Mouse (Mus musculus) thymus, adult 2 months (tissue): ENCODE data around the gene Iqcj. TPM values are rescaled to one million over a fixed set of nuclear protein-coding genes. Genes with fewer than 3 reads are reported as not detected.

Source experiments
- DNase-seq: peaks from one replicate; pipeline ENCODE4 v3.0.0; 2021
- H3K27ac ChIP-seq: fragments of 200-500 bp; 2 replicates; pipeline ENCODE4 v1.5.1; 2012; ENCODE audit warnings: low read length, control low read depth; ENCODE audit not compliant: control insufficient read depth, insufficient read depth
- H3K27me3 ChIP-seq: fragments of 200-500 bp; 2 replicates; pipeline ENCODE4 v1.6.1; 2012; ENCODE audit warnings: mild to moderate bottlenecking, low read length, moderate library complexity, mixed read lengths; ENCODE audit not compliant: control insufficient read depth, insufficient read depth
- H3K36me3 ChIP-seq: fragments of 200-500 bp; 2 replicates; pipeline ENCODE4 v1.6.1; 2012; ENCODE audit warnings: mild to moderate bottlenecking, low read length, moderate library complexity; ENCODE audit not compliant: control insufficient read depth, insufficient read depth
- H3K4me1 ChIP-seq: fragments of 200-500 bp; replicated peaks from 2 replicates; pipeline ENCODE4 v1.6.1; 2012; ENCODE audit warnings: low read length; ENCODE audit not compliant: control insufficient read depth, insufficient read depth
- H3K4me3 ChIP-seq: fragments of 200-500 bp; 2 replicates; pipeline ENCODE4 v1.5.1; 2012; ENCODE audit warnings: mild to moderate bottlenecking, low read length, control low read depth, moderate library complexity; ENCODE audit not compliant: control insufficient read depth, insufficient read depth
- CTCF ChIP-seq: fragments of 200-500 bp; IDR thresholded peaks from 2 replicates; pipeline ENCODE4 v1.5.1; 2012; ENCODE audit warnings: mild to moderate bottlenecking, control low read depth, low read length, moderate library complexity, borderline replicate concordance; ENCODE audit not compliant: control insufficient read depth, poor library complexity, insufficient read depth; ENCODE audit errors: extremely low read depth
- POLR2A ChIP-seq: fragments of 200-500 bp; IDR thresholded peaks from 2 replicates; pipeline ENCODE4 v1.6.1; 2012; ENCODE audit warnings: mild to moderate bottlenecking, low read length, control low read depth, moderate library complexity; ENCODE audit not compliant: control insufficient read depth, poor library complexity, insufficient read depth; ENCODE audit errors: extremely low read depth
- WGBS: fragments of 180-500 bp; shearing (Covaris S2); methylation state at CpG from one replicate; pipeline ENCODE4 v1.1.7; 2018; 5-methylcytosine and 5-hydroxymethylcytosine counted together
- polyA plus RNA-seq: library from polyadenylated mRNA; depleted of rRNA; stranded (reverse); fragments of >200 nt; gene quantifications from 2 replicates; pipeline ENCODE4 v1.2.3, GENCODE M21; 2012; rRNA removed

Iqcj gene
- 0.05 TPM in 1 of 2 replicates, not detected in the other for polyA plus RNA-seq

DNA sequence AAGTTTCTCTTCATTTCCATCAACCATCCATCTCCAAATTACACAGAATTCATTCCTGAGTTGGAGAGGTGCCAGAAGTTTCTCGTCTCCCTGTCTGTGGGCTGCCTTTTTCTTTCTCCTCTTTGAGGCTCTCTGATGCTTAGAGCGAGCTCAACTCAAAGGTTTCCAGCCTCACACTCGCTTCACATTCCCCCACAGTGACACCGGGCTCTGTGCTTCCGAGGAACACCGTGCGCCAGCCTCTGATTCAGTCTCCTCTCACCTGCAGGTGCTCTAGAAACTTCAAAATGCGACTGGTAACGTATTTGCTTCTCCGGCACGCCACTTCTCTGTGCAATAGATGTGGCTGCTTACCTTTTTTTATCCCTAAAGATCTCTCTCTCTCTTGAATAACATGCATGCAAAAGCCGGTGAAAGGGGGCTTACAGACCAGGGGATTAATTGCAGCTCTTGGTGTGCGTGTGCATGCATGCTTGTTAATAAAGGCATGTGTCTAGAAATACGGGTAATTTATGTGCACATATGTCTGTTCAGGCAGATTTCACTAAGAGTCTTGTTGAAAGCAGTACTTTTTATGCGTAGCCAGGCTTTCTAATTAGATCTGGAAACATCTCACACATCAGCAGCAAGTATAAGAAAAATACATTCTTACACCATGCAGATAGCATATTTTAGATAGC lies at the start of gene Iqcj, which contains the start of gene Iqschfp:
Gene Iqcj (plus strand): TSS at position 195 of the 680 bp plus-strand sequence.
Gene Iqschfp (plus strand): TSS at position 207 of the 680 bp plus-strand sequence.
- no peaks in the 10 kb centered on the region for H3K4me1 ChIP-seq
- H3K27ac ChIP-seq = no peak within 1 kb of the TSS
- no peaks in the 10 kb centered on the region for H3K27me3 ChIP-seq
- TF ChIP-seq POLR2A = no peak
- TF ChIP-seq CTCF = no peak
- no peak for DNase-seq
- H3K4me3 ChIP-seq = no peak within 1 kb of the TSS
- H3K36me3 ChIP-seq = no peaks in the 10 kb centered on the region
- WGBS = 84% methylated on average over 15 of the region's 15 CpGs

DNA sequence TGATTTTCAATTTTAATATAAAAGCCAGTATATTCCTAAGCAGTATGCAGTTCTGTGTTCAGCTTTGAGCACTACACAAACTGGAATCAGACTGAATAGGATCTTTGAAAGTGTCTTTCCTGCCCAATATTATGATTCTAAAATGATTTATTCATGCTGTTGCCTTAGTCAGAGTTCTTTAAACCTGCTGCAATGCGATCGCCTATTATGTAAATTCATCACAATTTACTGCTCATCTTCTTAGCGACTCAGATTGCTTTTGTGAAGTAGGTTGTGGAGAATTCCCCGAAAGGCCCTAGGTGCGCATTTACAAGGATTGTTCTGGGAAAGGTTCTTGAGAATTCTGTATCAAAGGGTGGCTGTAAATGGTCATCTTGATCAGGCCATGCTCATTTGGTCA lies 39.6 kb upstream of the Iqcj start:
- TF ChIP-seq POLR2A (no peak), CTCF (no peak)
- H3K36me3 ChIP-seq = no peaks in the 10 kb centered on the region
- no peaks in the 10 kb centered on the region for H3K27me3 ChIP-seq
- no peak overlapping the region for H3K4me3 ChIP-seq
- no peak for DNase-seq
- 91% methylated on average over 5 of the region's 5 CpGs for WGBS
- no peaks in the 10 kb centered on the region for H3K4me1 ChIP-seq
- no peak overlapping the region for H3K27ac ChIP-seq

DNA sequence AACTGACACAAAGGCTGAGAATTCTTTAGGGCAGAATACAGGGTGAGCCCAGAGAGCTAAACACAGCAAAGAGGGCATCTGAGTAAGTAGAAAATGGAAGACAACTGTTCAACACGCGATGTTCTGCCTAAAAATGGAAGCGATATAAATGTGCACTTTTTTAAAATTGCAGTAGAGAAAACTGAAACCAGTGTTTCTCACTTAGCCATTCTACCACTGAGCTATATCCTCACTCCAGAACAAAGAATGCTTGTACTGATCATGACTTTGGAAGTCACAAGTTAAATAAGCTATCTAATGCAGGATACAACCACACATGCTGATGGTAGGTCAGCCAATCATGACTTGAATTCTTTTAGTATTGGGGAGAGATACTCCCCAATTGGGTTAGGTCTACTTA lies 30.5 kb upstream of the Iqcj start:
- H3K4me3 ChIP-seq = no peak overlapping the region
- no peak for DNase-seq
- H3K27ac ChIP-seq = no peak overlapping the region
- TF ChIP-seq POLR2A (no peak), CTCF (no peak)
- no peaks in the 10 kb centered on the region for H3K27me3 ChIP-seq
- H3K4me1 ChIP-seq = no peaks in the 10 kb centered on the region
- 90% methylated on average over 3 of the region's 3 CpGs for WGBS
- no peaks in the 10 kb centered on the region for H3K36me3 ChIP-seq

DNA sequence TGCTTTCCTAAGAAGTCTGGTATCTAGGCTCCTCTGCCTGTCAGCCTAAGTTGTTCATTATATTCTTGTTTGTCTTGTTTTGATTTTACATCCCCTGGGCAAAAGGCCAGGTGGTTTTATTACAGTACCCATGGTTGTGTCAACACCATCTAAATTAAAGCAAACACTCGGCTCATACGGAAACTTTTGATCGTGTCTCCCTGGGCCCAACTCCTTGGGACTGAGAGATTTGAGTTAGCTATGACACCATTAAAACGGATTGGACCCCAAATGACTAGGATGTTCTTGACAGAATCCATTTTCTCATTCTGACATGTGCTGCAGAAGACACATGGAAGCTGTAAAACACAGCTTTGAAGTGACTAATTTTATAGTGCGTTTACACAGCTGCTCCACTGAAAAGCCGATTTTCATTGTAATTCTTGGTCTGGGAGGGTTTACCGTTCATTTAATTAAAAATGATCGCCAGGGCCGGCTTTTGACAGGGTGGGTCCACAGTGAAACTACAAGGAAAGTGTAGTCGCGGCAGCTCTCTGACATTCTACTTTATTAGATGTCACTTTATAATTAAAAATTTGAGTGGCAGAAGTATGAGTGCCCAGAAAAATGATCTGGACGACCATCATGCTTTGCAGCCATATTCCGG lies 24.5 kb upstream of the Iqcj start:
- no peak overlapping the region for H3K27ac ChIP-seq
- TF ChIP-seq POLR2A = no peak
- TF ChIP-seq CTCF = no peak
- H3K4me1 ChIP-seq = no peaks in the 10 kb centered on the region
- no peaks in the 10 kb centered on the region for H3K27me3 ChIP-seq
- WGBS = 93% methylated on average over 13 of the region's 13 CpGs
- no peak overlapping the region for H3K4me3 ChIP-seq
- DNase-seq = no peak
- no peaks in the 10 kb centered on the region for H3K36me3 ChIP-seq

DNA sequence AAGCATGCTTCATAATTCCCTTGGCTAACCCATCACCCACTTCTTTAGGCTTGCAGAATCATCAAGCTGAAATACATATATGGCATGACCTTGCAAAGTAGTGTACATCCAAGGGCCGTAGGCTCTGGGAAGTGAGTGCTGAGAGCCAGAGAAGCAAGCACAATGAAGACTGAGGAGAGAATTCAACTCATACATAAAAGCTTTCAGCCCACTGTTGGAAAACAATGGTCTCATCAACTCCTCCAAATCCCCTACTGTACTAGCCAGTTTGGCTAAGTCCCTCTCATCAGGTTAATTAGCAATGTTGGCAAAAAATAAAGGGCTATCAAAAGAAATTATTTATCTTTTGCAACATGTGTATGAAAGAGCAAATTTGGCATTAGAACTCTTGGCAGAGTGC lies 22.6 kb upstream of the Iqcj start:
- H3K4me3 ChIP-seq = no peak overlapping the region
- no peak overlapping the region for H3K27ac ChIP-seq
- DNase-seq = no peak
- TF ChIP-seq POLR2A (no peak), CTCF (no peak)
- no peaks in the 10 kb centered on the region for H3K36me3 ChIP-seq
- 90% methylated on average over 1 of the region's 1 CpGs for whole genome bisulfite sequencing
- no peaks in the 10 kb centered on the region for H3K27me3 ChIP-seq
- H3K4me1 ChIP-seq = no peaks in the 10 kb centered on the region

DNA sequence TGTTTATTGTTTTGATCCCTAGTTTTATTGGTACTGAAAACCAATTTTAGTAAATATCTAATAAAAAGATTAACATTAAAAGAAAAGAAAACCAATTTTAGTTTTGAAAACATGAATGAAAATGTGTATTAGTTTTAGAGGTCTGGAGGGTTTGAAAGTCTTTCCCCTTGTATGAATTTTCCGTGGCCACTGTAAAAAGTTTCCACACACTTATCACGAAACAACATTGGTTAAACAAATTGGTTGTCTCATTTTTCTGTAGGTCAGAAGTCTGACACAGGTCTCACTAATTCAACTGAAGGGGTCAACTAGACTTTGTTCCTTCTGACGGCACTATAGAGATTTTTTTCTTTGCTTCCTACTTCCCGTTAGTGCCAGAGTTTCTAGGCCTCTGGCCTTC lies 14.8 kb upstream of the Iqcj start:
- H3K27ac ChIP-seq = no peak overlapping the region
- TF ChIP-seq CTCF (no peak), POLR2A (no peak)
- WGBS = 87% methylated on average over 4 of the region's 4 CpGs
- H3K4me3 ChIP-seq = no peak overlapping the region
- no peaks in the 10 kb centered on the region for H3K4me1 ChIP-seq
- DNase-seq = no peak
- no peaks in the 10 kb centered on the region for H3K27me3 ChIP-seq
- H3K36me3 ChIP-seq = no peaks in the 10 kb centered on the region

DNA sequence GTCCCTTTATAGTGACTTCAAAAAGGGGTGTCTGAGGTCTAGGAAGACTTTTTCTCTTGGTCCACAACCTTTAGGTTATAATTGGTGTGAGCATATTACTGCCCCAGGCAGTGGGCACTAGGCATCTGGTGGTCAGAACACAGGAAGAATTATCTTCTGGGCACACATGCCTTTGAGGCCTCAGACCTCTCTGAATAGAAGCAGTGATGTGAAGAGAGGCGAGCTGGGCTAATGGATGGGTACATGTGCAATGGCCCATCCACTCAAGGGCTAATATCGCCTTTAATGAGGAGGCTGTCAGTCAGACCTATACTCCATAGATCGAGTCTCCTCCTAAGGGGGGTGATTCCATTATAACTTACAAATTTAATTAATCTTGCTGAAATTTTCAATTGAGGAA lies 7.7 kb upstream of the Iqcj start:
- no peak for TF ChIP-seq POLR2A
- TF ChIP-seq CTCF = no peak
- H3K4me3 ChIP-seq = no peak overlapping the region
- H3K4me1 ChIP-seq = no peaks in the 10 kb centered on the region
- 89% methylated on average over 3 of the region's 3 CpGs for WGBS
- H3K27ac ChIP-seq = no peak overlapping the region
- no peaks in the 10 kb centered on the region for H3K36me3 ChIP-seq
- H3K27me3 ChIP-seq = no peaks in the 10 kb centered on the region
- DNase-seq = no peak
